Mouse (Mus musculus) limb, embryonic 12.5 days (tissue): ENCODE measurements at regions not wholly inside any gene's neighbourhood (a gene's known extent, or its start where the extent isn't known, plus 50 kb on each side); places are given as distances from the start of the nearest gene placed in this dataset.

Experiments
- ATAC-seq: fragments of 200-750 bp; cut with Nextera tagmentation; 2 replicates; pipeline ENCODE4 v1.8.0; 2017; ENCODE audit warnings: low read depth, moderate TSS enrichment; ENCODE audit not compliant: insufficient number of reproducible peaks, insufficient read depth, low FRiP score, low TSS enrichment
- H3K27ac ChIP-seq: fragments of 300-500 bp; sonication (generic); 2 replicates; pipeline ENCODE4 v1.5.1; 2016; ENCODE audit warnings: mild to moderate bottlenecking, moderate library complexity
- H3K27me3 ChIP-seq: fragments of 300-500 bp; sonication (generic); 2 replicates; pipeline ENCODE4 v1.6.1; 2016; ENCODE audit warnings: mild to moderate bottlenecking, moderate library complexity
- H3K36me3 ChIP-seq: fragments of 300-500 bp; sonication (generic); 2 replicates; pipeline ENCODE4 v1.6.1; 2016; ENCODE audit warnings: mild to moderate bottlenecking, moderate library complexity
- H3K4me1 ChIP-seq: fragments of 300-500 bp; sonication (generic); replicated peaks from 2 replicates; pipeline ENCODE4 v1.6.1; 2016
- H3K4me2 ChIP-seq: fragments of 300-500 bp; sonication (generic); 2 replicates; pipeline ENCODE4 v1.6.1; 2016; ENCODE audit warnings: mild to moderate bottlenecking, moderate library complexity
- H3K4me3 ChIP-seq: fragments of 300-500 bp; sonication (generic); replicated peaks from 2 replicates; pipeline ENCODE4 v1.5.1; 2016; ENCODE audit warnings: mild to moderate bottlenecking
- H3K9ac ChIP-seq: fragments of 300-500 bp; sonication (generic); replicated peaks from 2 replicates; pipeline ENCODE4 v1.6.1; 2016; ENCODE audit warnings: mild to moderate bottlenecking, moderate library complexity
- H3K9me3 ChIP-seq: fragments of 300-500 bp; sonication (generic); 2 replicates; pipeline ENCODE4 v1.6.1; 2016; ENCODE audit warnings: mild to moderate bottlenecking, moderate library complexity
- WGBS: fragments of 180-500 bp; shearing (Covaris S2); methylation state at CpG from one replicate; pipeline ENCODE4 v1.1.7; 2016; 5-methylcytosine and 5-hydroxymethylcytosine counted together

- H3K9me3 ChIP-seq = no peaks in the 10 kb centered on the region
- H3K27me3 ChIP-seq = no peaks in the 10 kb centered on the region
- ATAC-seq = no peak
- no peaks in the 10 kb centered on the region for H3K36me3 ChIP-seq
- no peak overlapping the region for H3K4me2 ChIP-seq
- 93% methylated on average over 4 of the region's 4 CpGs for WGBS
- H3K4me3 ChIP-seq = no peak overlapping the region
- H3K27ac ChIP-seq = no peak overlapping the region
- H3K9ac ChIP-seq = no peak overlapping the region
- no peaks in the 10 kb centered on the region for H3K4me1 ChIP-seq
Measured at GRCm38 (mm10) chr15:62435141-62435680, 1409.8 kb downstream of the Gsdmc2 start.

DNA sequence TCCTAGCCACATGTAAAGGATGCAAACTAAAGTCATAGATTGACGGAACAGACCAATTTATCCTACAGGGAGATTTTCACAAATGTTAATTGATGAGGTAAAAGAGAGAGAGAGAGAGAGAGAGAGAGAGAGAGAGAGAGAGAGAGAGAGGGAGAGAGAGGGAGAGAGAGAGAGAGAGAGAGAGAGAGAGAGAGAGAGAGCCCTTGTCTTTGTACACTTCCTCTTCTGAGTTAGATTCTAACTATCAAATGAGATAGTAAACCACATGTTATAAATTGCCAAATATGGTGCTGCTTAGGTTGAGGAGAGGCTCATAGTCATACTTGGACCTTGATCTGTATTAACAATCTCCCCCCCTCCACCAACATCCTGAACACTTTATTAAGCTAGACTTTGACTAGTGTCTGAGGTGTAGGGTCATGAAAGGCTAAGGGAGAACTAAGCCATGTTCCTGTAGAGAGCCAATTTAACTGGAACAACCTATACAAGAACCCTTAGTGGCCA lies 1412.2 kb downstream of the Gsdmc2 start:
- 86% methylated on average over 1 of the region's 1 CpGs for WGBS

GRCm38 (mm10) chr15:62431150-62431678 lies 1413.8 kb downstream of the Gsdmc2 start:
- no peak overlapping the region for H3K9ac ChIP-seq
- H3K9me3 ChIP-seq = no peaks in the 10 kb centered on the region
- no peak overlapping the region for H3K27ac ChIP-seq
- H3K4me3 ChIP-seq = no peak overlapping the region
- ATAC-seq = no peak
- no peaks in the 10 kb centered on the region for H3K4me1 ChIP-seq
- no peak overlapping the region for H3K4me2 ChIP-seq
- no peaks in the 10 kb centered on the region for H3K36me3 ChIP-seq
- WGBS = 83% methylated on average over 1 of the region's 1 CpGs
- H3K27me3 ChIP-seq = no peaks in the 10 kb centered on the region

More for the DNA sequence above, 1412.2 kb downstream of the Gsdmc2 start:
- Histone ChIP-seq H3K4me1 (no peaks in the 10 kb centered on the region), H3K9me3 (no peaks in the 10 kb centered on the region), H3K4me2 (no peak overlapping the region), H3K4me3 (no peak overlapping the region), H3K27me3 (no peaks in the 10 kb centered on the region), H3K9ac (no peak overlapping the region), H3K27ac (no peak overlapping the region), H3K36me3 (no peaks in the 10 kb centered on the region)
- no peak for ATAC-seq

GRCm38 (mm10) chr15:62422995-62423394 lies 1422.0 kb downstream of the Gsdmc2 start:
- no peak for ATAC-seq
- 82% methylated on average over 5 of the region's 5 CpGs for WGBS
- no peak overlapping the region for H3K9ac ChIP-seq

GRCm38 (mm10) chr15:62421073-62421851 lies 1423.7 kb downstream of the Gsdmc2 start:
- H3K9ac ChIP-seq = no peak overlapping the region
- no peaks in the 10 kb centered on the region for H3K4me1 ChIP-seq
- H3K27me3 ChIP-seq = no peaks in the 10 kb centered on the region
- no peak overlapping the region for H3K4me2 ChIP-seq
- ATAC-seq = no peak
- no peaks in the 10 kb centered on the region for H3K36me3 ChIP-seq
- H3K9me3 ChIP-seq = no peaks in the 10 kb centered on the region
- no peak overlapping the region for H3K4me3 ChIP-seq
- no peak overlapping the region for H3K27ac ChIP-seq
- WGBS = 86% methylated on average over 7 of the region's 7 CpGs

More at GRCm38 (mm10) chr15:62422995-62423394, 1422.0 kb downstream of the Gsdmc2 start:
- H3K27ac ChIP-seq = no peak overlapping the region
- H3K4me1 ChIP-seq = no peaks in the 10 kb centered on the region
- H3K4me3 ChIP-seq = no peak overlapping the region
- no peaks in the 10 kb centered on the region for H3K36me3 ChIP-seq
- H3K9me3 ChIP-seq = no peaks in the 10 kb centered on the region
- H3K27me3 ChIP-seq = no peaks in the 10 kb centered on the region
- no peak overlapping the region for H3K4me2 ChIP-seq

DNA sequence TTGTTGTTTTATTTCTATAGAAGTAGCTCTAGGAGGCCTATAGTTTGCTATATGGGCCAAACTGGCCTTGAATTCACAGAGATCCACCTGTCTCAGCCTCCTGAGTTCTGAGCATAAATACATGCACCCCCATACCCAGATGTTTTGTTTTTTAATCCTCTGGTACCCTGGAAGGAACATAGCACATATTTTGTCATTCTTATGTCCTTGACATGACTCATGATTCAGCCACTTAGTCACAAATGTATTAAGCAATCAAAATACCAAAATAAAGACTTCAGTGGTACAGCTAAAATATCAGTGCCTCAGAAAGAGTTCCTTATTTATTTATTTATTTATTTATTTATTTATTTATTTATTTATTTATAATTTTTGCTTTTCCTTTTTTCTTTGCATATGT lies 1428.3 kb downstream of the Gsdmc2 start:
- H3K4me1 ChIP-seq = no peaks in the 10 kb centered on the region
- H3K9ac ChIP-seq = no peak overlapping the region
- H3K9me3 ChIP-seq = no peaks in the 10 kb centered on the region
- H3K4me2 ChIP-seq = no peak overlapping the region
- no peaks in the 10 kb centered on the region for H3K36me3 ChIP-seq
- no peaks in the 10 kb centered on the region for H3K27me3 ChIP-seq
- ATAC-seq = no peak
- H3K4me3 ChIP-seq = no peak overlapping the region
- no peak overlapping the region for H3K27ac ChIP-seq

GRCm38 (mm10) chr15:62413694-62414093 lies 1431.3 kb downstream of the Gsdmc2 start:
- H3K27ac ChIP-seq = no peak overlapping the region
- no peaks in the 10 kb centered on the region for H3K27me3 ChIP-seq
- H3K9me3 ChIP-seq = no peaks in the 10 kb centered on the region
- ATAC-seq = no peak
- H3K4me2 ChIP-seq = no peak overlapping the region
- H3K9ac ChIP-seq = no peak overlapping the region
- 93% methylated on average over 2 of the region's 2 CpGs for WGBS
- H3K4me3 ChIP-seq = no peak overlapping the region
- H3K4me1 ChIP-seq = no peaks in the 10 kb centered on the region
- H3K36me3 ChIP-seq = no peaks in the 10 kb centered on the region

DNA sequence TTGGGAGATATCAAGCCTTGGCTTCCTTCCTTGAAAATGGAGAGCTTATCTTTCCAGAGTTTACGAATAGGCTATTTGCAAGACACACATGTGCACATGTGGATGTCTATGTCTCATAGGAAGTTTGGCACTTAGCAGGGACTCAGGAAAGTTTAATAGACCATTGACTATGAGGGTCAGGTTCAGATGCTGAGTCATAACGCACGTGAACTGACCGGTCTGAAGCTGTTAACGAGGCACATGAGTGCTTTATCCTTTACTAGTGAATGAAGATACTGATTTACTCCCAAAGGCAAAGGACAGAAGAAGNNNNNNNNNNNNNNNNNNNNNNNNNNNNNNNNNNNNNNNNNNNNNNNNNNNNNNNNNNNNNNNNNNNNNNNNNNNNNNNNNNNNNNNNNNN lies 1442.8 kb downstream of the Gsdmc2 start:
- no peaks in the 10 kb centered on the region for H3K4me1 ChIP-seq
- no peak overlapping the region for H3K9ac ChIP-seq
- H3K27ac ChIP-seq = no peak overlapping the region
- no peak overlapping the region for H3K4me2 ChIP-seq
- H3K9me3 ChIP-seq = no peaks in the 10 kb centered on the region
- H3K27me3 ChIP-seq = no peaks in the 10 kb centered on the region
- H3K4me3 ChIP-seq = no peak overlapping the region
- WGBS = 79% methylated on average over 5 of the region's 5 CpGs
- ATAC-seq = no peak
- no peaks in the 10 kb centered on the region for H3K36me3 ChIP-seq

DNA sequence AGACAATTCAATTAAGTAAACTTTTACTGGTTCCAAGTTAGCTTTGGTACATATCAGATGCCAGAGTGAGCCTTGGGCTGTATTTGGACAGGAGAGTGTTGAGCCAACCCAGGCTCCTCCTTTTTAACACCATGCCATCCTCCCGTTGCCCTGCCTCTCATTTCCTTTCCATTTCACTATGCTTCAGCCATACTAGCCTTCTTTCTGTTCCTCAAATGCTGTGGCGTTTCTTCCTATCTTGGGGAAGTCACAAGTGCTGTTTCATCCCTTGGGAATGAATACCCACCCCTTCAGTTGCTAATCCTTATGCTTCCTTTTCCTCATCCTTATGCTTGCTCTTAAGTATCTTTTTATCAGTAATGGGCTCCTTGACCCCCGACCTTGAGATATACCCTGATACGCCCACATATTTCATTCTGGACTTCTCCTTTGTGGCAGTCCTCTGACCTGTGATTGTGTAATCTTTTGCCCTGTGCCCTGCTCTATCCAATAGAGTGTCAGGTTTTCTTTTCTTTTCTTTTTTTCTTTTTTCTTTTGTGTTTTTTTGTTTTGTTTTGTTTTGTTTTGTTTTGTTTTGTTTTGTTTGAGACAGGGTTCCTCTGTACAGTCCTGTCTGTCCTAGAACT lies 1443.9 kb downstream of the Gsdmc2 start:
- WGBS = 75% methylated on average over 4 of the region's 4 CpGs
- no peak overlapping the region for H3K9ac ChIP-seq
- H3K36me3 ChIP-seq = no peaks in the 10 kb centered on the region
- H3K27me3 ChIP-seq = no peaks in the 10 kb centered on the region
- no peaks in the 10 kb centered on the region for H3K9me3 ChIP-seq
- no peak overlapping the region for H3K4me3 ChIP-seq
- ATAC-seq = no peak
- H3K4me1 ChIP-seq = no peaks in the 10 kb centered on the region
- H3K27ac ChIP-seq = no peak overlapping the region
- H3K4me2 ChIP-seq = no peak overlapping the region

DNA sequence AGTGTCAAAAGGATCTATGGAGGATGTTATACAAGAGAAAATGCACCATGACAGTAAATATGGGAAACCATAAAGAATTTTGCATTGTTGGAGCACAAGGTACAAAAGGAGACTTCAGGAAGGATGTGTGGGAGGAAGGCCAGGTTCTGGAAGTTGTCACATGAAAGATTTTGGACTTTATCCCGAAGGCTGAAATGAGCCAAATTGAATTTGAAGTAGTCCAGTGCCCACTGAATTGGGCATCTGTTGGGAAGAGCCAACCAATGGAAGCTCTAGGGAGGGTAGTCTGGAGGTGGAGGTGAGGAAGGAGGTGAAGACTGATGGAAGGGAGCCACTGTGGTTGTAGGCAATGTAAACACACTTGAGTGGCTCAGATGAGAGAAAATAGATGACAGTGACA lies 1445.6 kb downstream of the Gsdmc2 start:
- Histone ChIP-seq H3K36me3 (no peaks in the 10 kb centered on the region), H3K27ac (no peak overlapping the region), H3K9ac (no peak overlapping the region), H3K9me3 (no peaks in the 10 kb centered on the region), H3K4me3 (no peak overlapping the region), H3K4me2 (no peak overlapping the region), H3K27me3 (no peaks in the 10 kb centered on the region), H3K4me1 (no peaks in the 10 kb centered on the region)
- WGBS = 74% methylated on average over 1 of the region's 1 CpGs
- ATAC-seq = no peak

DNA sequence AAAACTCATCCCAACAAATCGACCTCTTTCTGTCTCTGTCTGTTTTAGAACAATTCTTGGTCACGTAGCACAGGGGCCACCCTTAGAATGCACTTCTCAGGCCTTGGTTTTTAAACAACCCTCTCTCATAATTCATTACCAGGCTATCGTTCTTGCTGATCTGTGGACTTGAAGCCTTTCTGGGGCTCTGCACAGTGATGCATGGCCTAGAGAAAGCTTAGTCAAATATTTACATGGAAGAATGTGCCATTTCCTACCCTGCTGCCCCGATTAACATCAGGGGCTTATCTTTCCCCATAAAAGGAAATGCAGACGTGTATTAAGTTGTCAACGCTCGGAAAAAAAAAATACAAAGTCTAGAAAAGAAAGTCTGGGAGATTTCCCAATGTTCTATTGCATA lies 1448.0 kb downstream of the Gsdmc2 start:
- Histone ChIP-seq H3K27me3 (no peaks in the 10 kb centered on the region), H3K4me1 (no peaks in the 10 kb centered on the region), H3K9ac (no peak overlapping the region), H3K36me3 (no peaks in the 10 kb centered on the region), H3K27ac (no peak overlapping the region), H3K9me3 (no peaks in the 10 kb centered on the region), H3K4me3 (no peak overlapping the region), H3K4me2 (no peak overlapping the region)
- no peak for ATAC-seq
- 81% methylated on average over 7 of the region's 7 CpGs for WGBS
